Comparison of ENCODE assay signal across 8 mouse cellular contexts in genomic region chr2:52220074-52220473, GRCm38 (mm10).
DNase-seq lines count a peak whose midpoint lies in the region; ATAC-seq lines count a peak whose summit lies in the region.

No protein-coding gene starts in this region.

- ATAC-seq in hindbrain, embryonic 12.5 days (ENCODE audit: low FRiP score) = no peak
- peak; percentile 88 for ATAC-seq in activated CD4-positive, CD25-positive, alpha-beta regulatory T cell, adult 4 months
- no peak for ATAC-seq in embryonic facial prominence, embryonic 14.5 days (ENCODE audit: low read depth)

- peak; percentile 29 for DNase-seq in hindbrain, embryonic 10.5 days (ENCODE audit: low spot score)
- peak; percentile 35 to 40 for DNase-seq in B cell, adult 2 months
- peak; percentile 22 for DNase-seq in embryonic facial prominence, embryonic 14.5 days (ENCODE audit: low spot score)
- DNase-seq in lung, postnatal 10 days = peak; percentile 19
- no peak for DNase-seq in urinary bladder, postnatal 25 days (ENCODE audit: low spot score)
- no peak for DNase-seq in frontal cortex, postnatal 36 days (ENCODE audit: low spot score in 2 of 2)

- no peak overlapping the region for H3K4me3 ChIP-seq in hindbrain, embryonic 10.5 days
- H3K4me3 ChIP-seq in hindbrain, embryonic 12.5 days = no peak overlapping the region
- no peak overlapping the region for H3K4me3 ChIP-seq in embryonic facial prominence, embryonic 14.5 days (ENCODE audit: low read depth, low read length)

- H3K9me3 ChIP-seq in hindbrain, embryonic 10.5 days = no peaks in the 10 kb centered on the region
- H3K9me3 ChIP-seq in hindbrain, embryonic 12.5 days (replicated peaks) = no peaks in the 10 kb centered on the region
- no peaks in the 10 kb centered on the region for H3K9me3 ChIP-seq in embryonic facial prominence, embryonic 14.5 days (ENCODE audit: control insufficient read depth, low read length)

- H3K27ac ChIP-seq in hindbrain, embryonic 10.5 days = no peak overlapping the region
- H3K27ac ChIP-seq in hindbrain, embryonic 12.5 days = no peak overlapping the region
- no peak overlapping the region for H3K27ac ChIP-seq in embryonic facial prominence, embryonic 14.5 days (replicated peaks; ENCODE audit: low read depth, low read length)

- no peak overlapping the region for H3K4me2 ChIP-seq in hindbrain, embryonic 12.5 days (replicated peaks)
- H3K4me2 ChIP-seq in embryonic facial prominence, embryonic 14.5 days (ENCODE audit: low read depth, low read length) = no peak overlapping the region

- H3K27me3 ChIP-seq in hindbrain, embryonic 10.5 days (ENCODE audit: insufficient read depth, poor library complexity, severe bottlenecking) = no peaks in the 10 kb centered on the region
- no peaks in the 10 kb centered on the region for H3K27me3 ChIP-seq in hindbrain, embryonic 12.5 days
- no peaks in the 10 kb centered on the region for H3K27me3 ChIP-seq in embryonic facial prominence, embryonic 14.5 days (replicated peaks; ENCODE audit: control insufficient read depth, insufficient read depth, low read length)

- no peaks in the 10 kb centered on the region for H3K36me3 ChIP-seq in hindbrain, embryonic 10.5 days
- H3K36me3 ChIP-seq in hindbrain, embryonic 12.5 days = no peaks in the 10 kb centered on the region
- H3K36me3 ChIP-seq in embryonic facial prominence, embryonic 14.5 days (ENCODE audit: control insufficient read depth, insufficient read depth, low read length) = no peaks in the 10 kb centered on the region

- H3K9ac ChIP-seq in hindbrain, embryonic 12.5 days = no peak overlapping the region
- no peak overlapping the region for H3K9ac ChIP-seq in embryonic facial prominence, embryonic 14.5 days (ENCODE audit: low read depth, low read length)

- 53% methylated on average over 8 of the region's 8 CpGs for WGBS in hindbrain, embryonic 10.5 days
- 50% methylated on average over 8 of the region's 8 CpGs for WGBS in hindbrain, embryonic 12.5 days
- 47% methylated on average over 8 of the region's 8 CpGs for WGBS in embryonic facial prominence, embryonic 14.5 days

- no peaks in the 10 kb centered on the region for H3K4me1 ChIP-seq in hindbrain, embryonic 10.5 days (replicated peaks)
- H3K4me1 ChIP-seq in hindbrain, embryonic 12.5 days = no peaks in the 10 kb centered on the region
- H3K4me1 ChIP-seq in embryonic facial prominence, embryonic 14.5 days (ENCODE audit: control insufficient read depth, insufficient read depth, low read length) = no peaks in the 10 kb centered on the region

Comparison
In these comparisons a context has a peak if more than half of its experiments do, and no peak if none do; other contexts are left out.
1. DNase-seq: peak in hindbrain, embryonic 10.5 days (single experiment), B cell, adult 2 months (2 of 2), embryonic facial prominence, embryonic 14.5 days (single experiment) and lung, postnatal 10 days (single experiment); none in urinary bladder, postnatal 25 days (single experiment) and frontal cortex, postnatal 36 days (0 of 2).